Mouse (Mus musculus): ENCODE measurements at regions not wholly inside any gene's neighbourhood (a gene's known extent, or its start where the extent isn't known, plus 50 kb on each side); places are given as distances from the start of the nearest gene placed in this dataset.

GRCm38 (mm10) chr8:126854121-126855055, 91.3 kb downstream of the Tomm20 start:
- DNase-seq, result no peak

DNA sequence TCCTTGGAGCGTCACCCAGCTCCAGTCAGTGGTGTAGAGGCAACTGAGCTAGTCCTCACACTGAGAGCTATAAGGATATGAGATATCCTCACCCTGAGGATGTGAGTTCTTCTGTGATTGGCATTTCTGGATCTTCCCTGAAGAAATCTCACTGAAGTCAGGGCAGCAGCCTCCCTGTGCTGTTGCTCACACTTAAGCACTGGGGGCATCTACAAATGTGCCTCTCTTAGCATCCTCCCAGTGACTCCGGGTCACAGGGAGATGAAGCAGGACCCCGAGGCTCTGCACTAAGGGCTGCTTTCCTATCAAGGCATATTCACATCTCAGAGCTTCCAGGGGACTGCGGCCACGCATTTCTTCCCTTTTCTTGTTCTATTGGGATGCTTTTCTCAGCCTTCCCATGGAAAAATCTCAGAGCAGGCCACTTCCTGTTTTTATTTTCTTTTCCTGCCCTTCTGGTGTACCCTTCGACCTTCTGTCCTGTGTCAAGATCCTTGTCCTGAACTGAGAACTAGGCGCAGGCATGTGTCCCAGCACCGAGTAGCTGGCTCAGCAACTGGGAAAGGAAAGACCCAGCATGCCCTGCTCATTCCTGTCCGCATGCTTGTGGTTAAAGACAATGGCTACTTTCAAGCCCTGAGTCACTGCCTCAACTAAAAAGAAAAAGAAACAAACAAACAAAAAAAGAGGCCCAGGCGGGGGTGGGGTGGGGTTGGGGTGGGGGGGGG, 92.8 kb downstream of the Tomm20 start:
- peak; percentile 72 to 90 for DNase-seq

GRCm38 (mm10) chr8:126852184-126852583, 93.5 kb downstream of the Tomm20 start:
- peak; percentile 49 to 77 for DNase-seq

DNA sequence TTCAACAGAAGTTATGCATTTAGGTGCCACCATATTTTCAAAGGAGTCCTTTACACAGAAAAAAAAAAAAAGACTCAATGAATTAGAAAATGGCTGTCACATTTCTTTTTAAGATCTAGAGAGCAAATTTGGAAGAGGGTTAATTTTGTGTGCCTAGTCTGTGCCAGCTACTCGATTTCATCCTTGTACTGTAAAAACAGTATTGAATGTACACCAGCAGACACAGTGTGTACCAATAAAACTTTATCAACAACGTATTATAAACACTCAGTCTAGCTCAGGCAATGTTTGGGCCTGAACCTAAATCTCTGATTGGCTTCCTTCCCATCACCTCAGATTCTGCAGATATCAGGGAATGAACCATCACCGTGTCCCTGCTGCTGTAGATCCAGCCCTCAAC, 93.9 kb downstream of the Tomm20 start:
- DNase-seq, result no peak

- DNase-seq, result no peak
Measured at GRCm38 (mm10) chr8:126850189-126850535, 95.5 kb downstream of the Tomm20 start.

GRCm38 (mm10) chr8:126849411-126850188, 96.0 kb downstream of the Tomm20 start:
- peak; percentile 65 to 83 for DNase-seq

- no peak for DNase-seq
Measured at GRCm38 (mm10) chr8:126848369-126849105, 97.1 kb downstream of the Tomm20 start.

DNA sequence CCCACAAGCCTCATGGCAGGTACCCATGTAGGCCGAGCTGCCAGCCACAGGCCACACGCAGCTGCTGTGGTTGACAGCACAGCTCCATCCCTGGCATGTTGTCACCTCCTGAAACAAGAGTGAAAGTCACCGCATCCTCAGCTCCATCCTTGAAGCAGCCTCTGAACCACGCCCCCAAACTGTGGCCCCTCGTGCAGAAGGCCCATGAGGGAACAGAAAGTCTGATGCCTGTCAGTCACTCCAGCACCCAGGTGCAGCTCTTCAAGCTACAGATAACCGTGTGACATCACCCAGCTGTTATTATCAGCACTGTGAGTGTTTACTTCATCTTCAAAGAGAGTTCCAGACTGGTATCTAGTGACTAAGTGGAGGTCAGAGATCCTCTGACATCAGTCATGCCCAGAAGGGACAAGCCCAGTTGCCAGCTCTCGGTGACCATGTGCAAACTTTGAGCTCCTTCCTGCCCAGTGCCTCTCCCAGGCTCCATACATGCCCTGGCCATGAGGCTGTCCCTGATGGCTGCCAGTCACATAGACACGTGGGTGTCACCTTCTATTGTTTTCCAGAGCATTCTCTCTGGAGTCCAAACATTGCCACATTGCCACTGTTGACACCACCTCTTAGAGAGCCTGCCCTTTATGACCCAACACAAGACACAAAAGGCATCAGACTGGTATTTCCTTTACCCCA, 97.8 kb downstream of the Tomm20 start:
- DNase-seq, result peak in 1 of 2 experiments; percentile 55

DNA sequence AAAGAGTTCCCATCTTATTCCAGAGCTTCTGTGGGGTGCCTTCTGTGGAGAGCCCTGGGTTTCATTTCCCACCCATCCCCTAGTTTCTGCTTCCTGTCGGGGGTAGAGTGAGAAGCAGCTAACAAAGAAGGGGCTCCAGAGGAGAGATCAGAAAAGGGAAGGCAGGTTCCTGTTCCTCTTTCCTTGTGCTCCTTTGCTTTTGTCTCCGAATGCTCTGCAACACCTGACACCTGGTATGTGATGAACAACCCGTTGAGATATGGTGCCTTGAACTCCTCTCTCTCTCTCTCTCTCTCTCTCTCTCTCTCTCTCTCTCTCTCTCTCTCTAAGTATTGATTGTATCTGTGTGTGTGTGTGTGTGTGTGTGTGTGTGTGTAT, 99.5 kb downstream of the Tomm20 start:
- no peak for DNase-seq

- no peak for DNase-seq
Measured at GRCm38 (mm10) chr8:126845530-126846187, 100.0 kb downstream of the Tomm20 start.

DNA sequence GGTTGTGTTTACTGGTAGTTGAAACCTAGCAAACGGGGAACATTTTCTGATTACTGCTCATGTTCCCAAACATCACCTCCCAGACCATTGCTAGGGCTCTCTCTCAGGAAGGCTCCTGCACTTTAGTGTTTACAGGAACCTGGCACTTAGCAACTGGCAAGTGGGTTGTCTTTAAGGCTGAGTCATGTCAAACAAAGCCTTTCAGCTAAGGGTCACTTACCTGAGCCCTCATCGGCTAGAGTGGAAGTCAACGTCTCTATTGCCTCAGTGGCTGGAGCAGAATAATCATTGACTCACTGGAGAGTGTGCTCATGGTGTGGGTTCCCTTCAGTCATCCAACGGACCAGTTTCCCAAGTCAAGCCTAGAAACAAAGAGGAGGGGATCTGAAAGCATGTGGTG, 101.0 kb downstream of the Tomm20 start:
- no peak for DNase-seq

GRCm38 (mm10) chr8:126841187-126841586, 104.5 kb downstream of the Tomm20 start:
- DNase-seq, result no peak

DNA sequence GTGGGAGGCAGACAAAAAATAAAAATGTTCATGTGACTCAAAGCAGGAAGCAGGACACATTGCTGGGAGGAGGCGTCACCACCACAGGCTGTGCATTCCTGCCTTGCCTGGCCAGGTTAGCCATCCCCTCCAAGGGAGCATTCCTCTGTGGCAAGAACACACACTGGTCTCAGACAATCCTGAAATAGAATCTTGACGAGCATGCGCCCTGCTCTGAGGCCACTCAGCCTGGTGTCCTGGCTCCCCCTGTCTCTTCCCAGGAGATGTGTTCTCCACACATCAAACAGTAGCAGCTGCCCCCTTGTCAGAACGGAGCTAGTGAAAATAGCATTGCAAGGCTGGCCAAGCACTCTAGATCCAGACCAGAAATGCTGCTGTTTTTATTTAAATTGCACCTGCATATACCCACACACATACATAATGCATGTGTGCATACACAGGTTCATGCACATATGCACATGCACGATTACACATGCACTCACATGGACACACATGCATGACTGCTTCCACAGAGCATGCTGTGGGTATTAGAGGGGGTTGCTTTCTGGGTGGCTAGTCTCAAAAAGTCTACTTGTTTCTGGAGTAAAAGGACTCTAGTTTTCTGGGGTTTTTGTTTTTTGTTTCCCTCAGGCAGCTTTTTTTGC, 105.8 kb downstream of the Tomm20 start:
- DNase-seq, result peak; percentile 80 to 93

- peak; percentile 80 to 92 for DNase-seq
Measured at GRCm38 (mm10) chr8:126839039-126839711, 106.5 kb downstream of the Tomm20 start.

DNA sequence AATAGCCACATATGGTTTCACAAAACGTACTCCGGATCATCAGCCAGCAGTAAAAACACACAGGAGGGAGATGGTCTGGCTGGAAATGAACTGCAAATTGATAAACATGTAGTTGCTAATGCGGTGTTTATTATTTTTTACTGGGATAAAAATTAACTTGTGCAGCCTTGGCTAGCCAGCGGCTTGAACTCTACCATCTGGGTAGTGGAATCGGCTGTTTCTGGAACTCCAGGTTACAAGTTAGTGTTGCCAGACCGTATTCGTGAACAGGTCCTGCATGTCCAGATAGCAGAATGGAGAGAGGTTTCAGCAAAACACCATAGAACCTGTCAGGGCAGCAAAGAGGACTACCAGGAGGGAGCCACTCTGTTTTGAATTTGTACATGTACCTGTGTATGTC, 107.4 kb downstream of the Tomm20 start:
- DNase-seq, result no peak

DNA sequence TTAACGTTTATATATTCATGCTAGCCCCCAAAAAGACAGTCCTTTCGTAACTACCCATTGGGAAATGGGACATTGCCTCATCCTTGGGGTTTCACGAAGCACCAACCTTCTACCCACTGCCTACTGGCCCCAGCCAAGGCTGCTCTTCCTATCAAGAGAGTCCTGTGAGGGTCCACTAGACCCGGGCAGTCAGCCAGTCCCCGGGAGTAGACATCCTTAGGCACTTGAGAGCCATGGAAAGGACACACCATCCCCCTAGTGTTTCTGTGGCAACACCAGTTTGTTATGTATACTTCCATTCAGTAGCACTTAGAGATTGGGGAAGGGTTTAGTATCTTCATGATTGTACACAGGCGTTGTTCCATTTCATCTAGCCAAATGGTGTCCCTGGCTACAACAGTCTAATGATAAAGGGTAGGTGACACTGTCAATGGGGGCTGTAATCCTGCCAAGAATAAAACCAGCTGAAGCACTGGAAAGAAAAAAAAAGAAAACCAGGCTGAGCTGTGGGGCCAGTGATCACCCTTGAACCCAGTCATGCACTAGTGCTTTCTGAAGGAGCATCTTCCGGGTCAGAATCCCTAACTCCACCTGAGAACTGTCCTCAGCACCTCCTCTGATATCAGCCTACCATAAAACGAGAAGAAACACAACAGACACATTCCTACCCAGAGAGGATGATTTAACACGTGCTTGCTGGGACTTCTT, 108.2 kb downstream of the Tomm20 start:
- no peak for DNase-seq

DNA sequence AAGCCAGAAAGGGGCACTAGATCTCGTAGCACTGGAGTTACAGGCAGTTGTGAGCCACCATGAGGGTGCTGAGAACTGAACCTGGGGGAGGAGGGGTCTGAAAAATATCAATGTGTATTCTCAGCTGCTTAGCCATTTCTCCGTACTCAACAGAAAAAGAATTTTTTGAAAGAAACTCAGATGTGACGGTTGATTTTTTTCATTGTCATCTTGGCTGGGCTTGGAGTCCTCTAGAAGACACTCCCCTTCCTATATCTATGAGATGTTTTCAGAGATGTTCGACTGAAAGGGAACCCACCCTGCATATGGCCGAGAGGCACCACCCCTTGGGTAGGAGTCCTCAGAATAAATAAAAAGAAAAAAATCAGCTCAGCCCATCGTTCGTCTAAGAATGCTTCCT, 110.1 kb downstream of the Tomm20 start:
- no peak for DNase-seq

GRCm38 (mm10) chr8:126833471-126834453, 111.9 kb downstream of the Tomm20 start:
- peak; percentile 74 to 79 for DNase-seq

Measured in kidney, postnatal 25 days (tissue).